Mouse (Mus musculus) neural tube, embryonic 11.5 days (tissue): ENCODE data around the gene Aaas. TPM values are rescaled to one million over a fixed set of nuclear protein-coding genes. Genes with fewer than 3 reads are reported as not detected.

Experiments used
- ATAC-seq: fragments of 200-750 bp; cut with Nextera tagmentation; 2 replicates; pipeline ENCODE4 v1.8.0; 2017; ENCODE audit warnings: moderate number of reproducible peaks, mild to moderate bottlenecking, moderate TSS enrichment, moderate library complexity; ENCODE audit not compliant: insufficient read depth, low FRiP score, low TSS enrichment
- DNase-seq: peaks from one replicate; pipeline ENCODE4 v3.0.0-alpha.2; 2015; ENCODE audit warnings: low spot score
- H3K27ac ChIP-seq: fragments of 300-500 bp; sonication (generic); 2 replicates; pipeline ENCODE4 v1.5.1; 2014; ENCODE audit warnings: low read depth, mild to moderate bottlenecking, low read length
- H3K27me3 ChIP-seq: fragments of 300-500 bp; sonication (generic); 2 replicates; pipeline ENCODE4 v1.6.1; 2014; ENCODE audit warnings: mild to moderate bottlenecking, low read length, mixed read lengths; ENCODE audit not compliant: control insufficient read depth, insufficient read depth
- H3K36me3 ChIP-seq: fragments of 300-500 bp; sonication (generic); 2 replicates; pipeline ENCODE4 v1.6.1; 2014; ENCODE audit warnings: mild to moderate bottlenecking, low read length, moderate library complexity, mixed read lengths; ENCODE audit not compliant: control insufficient read depth, insufficient read depth
- H3K4me1 ChIP-seq: fragments of 300-500 bp; sonication (generic); 2 replicates; pipeline ENCODE4 v1.6.1; 2014; ENCODE audit warnings: low read length, mixed read lengths; ENCODE audit not compliant: control insufficient read depth, insufficient read depth
- H3K4me2 ChIP-seq: fragments of 300-500 bp; sonication (generic); 2 replicates; pipeline ENCODE4 v1.6.1; 2014; ENCODE audit warnings: low read depth, mild to moderate bottlenecking, moderate library complexity
- H3K4me3 ChIP-seq: fragments of 300-500 bp; sonication (generic); 2 replicates; pipeline ENCODE4 v1.5.1; 2014; ENCODE audit warnings: low read depth, low read length
- H3K9ac ChIP-seq: fragments of 300-500 bp; sonication (generic); 2 replicates; pipeline ENCODE4 v1.6.1; 2014; ENCODE audit warnings: mild to moderate bottlenecking, low read length
- H3K9me3 ChIP-seq: fragments of 300-500 bp; sonication (generic); 2 replicates; pipeline ENCODE4 v1.6.1; 2016; ENCODE audit warnings: low read length; ENCODE audit not compliant: control insufficient read depth
- WGBS: fragments of 180-500 bp; shearing (Covaris S2); extraction: QIAGEN DNeasy Blood & Tissue Kit; methylation state at CpG from one replicate; pipeline ENCODE4 v1.1.7; 2014; 5-methylcytosine and 5-hydroxymethylcytosine counted together
- polyA plus RNA-seq: library from polyadenylated mRNA; unstranded; fragments of >200 nt; fragmentation: Nextera tagmentation; extraction: Ambion mirVana; gene quantifications from 2 replicates; pipeline ENCODE4 v1.2.1, GENCODE M21; 2014

Gene Aaas
- polyA plus RNA-seq, 1 experiment from 2014 or later, result 86.7 TPM

- no peaks in the 10 kb centered on the region for H3K27me3 ChIP-seq
- ATAC-seq (no peak), DNase-seq (no peak)
- WGBS, result 88% methylated on average over 6 of the region's 6 CpGs
- no peak overlapping the region for H3K27ac ChIP-seq
- no peak overlapping the region for H3K4me2 ChIP-seq
- H3K9me3 ChIP-seq, result no peaks in the 10 kb centered on the region
- H3K4me1 ChIP-seq, result no peaks in the 10 kb centered on the region
- H3K36me3 ChIP-seq, result no peaks in the 10 kb centered on the region
- no peak overlapping the region for H3K9ac ChIP-seq
- H3K4me3 ChIP-seq, result no peak overlapping the region
Observed at GRCm38 (mm10) chr15:102383671-102384070, 33.1 kb upstream of the Aaas start.

GRCm38 (mm10) chr15:102381575-102381974, 31.0 kb upstream of the Aaas start:
- Histone ChIP-seq H3K9ac (no peak overlapping the region), H3K4me1 (no peaks in the 10 kb centered on the region), H3K36me3 (no peaks in the 10 kb centered on the region), H3K4me2 (no peak overlapping the region), H3K27me3 (no peaks in the 10 kb centered on the region), H3K27ac (no peak overlapping the region), H3K9me3 (no peaks in the 10 kb centered on the region), H3K4me3 (no peak overlapping the region)
- DNase-seq (peak; percentile 87), ATAC-seq (peak; percentile 48)
- 4% methylated on average over 7 of the region's 7 CpGs for WGBS

- Histone ChIP-seq H3K9ac (no peak overlapping the region), H3K27ac (no peak overlapping the region), H3K9me3 (no peaks in the 10 kb centered on the region), H3K27me3 (no peaks in the 10 kb centered on the region), H3K36me3 (no peaks in the 10 kb centered on the region), H3K4me3 (no peak overlapping the region; the same call in 1 of the 2 replicates), H3K4me1 (no peaks in the 10 kb centered on the region), H3K4me2 (peak overlapping the region; percentile 68)
- DNase-seq, result peak; percentile 56
- WGBS, result 8% methylated on average over 10 of the region's 10 CpGs
- no peak for ATAC-seq
Observed at GRCm38 (mm10) chr15:102377810-102378262, 27.3 kb upstream of the Aaas start.

GRCm38 (mm10) chr15:102377163-102377543, 26.6 kb upstream of the Aaas start:
- no peaks in the 10 kb centered on the region for H3K36me3 ChIP-seq
- DNase-seq (peak; percentile 92), ATAC-seq (peak; percentile 54)
- H3K4me2 ChIP-seq, result peak overlapping the region; percentile 68
- H3K4me3 ChIP-seq, result peak overlapping the region; percentile 44
- no peaks in the 10 kb centered on the region for H3K9me3 ChIP-seq
- no peaks in the 10 kb centered on the region for H3K27me3 ChIP-seq
- no peaks in the 10 kb centered on the region for H3K4me1 ChIP-seq
- WGBS, result 0% methylated on average over 7 of the region's 7 CpGs
- H3K27ac ChIP-seq, result peak overlapping the region; percentile 30
- peak overlapping the region; percentile 64 for H3K9ac ChIP-seq

- peak overlapping the region; percentile 68 for H3K4me2 ChIP-seq
- under 1% methylated on average over 41 of the region's 43 CpGs for WGBS
- no peaks in the 10 kb centered on the region for H3K36me3 ChIP-seq
- H3K27me3 ChIP-seq, result no peaks in the 10 kb centered on the region
- no peaks in the 10 kb centered on the region for H3K9me3 ChIP-seq
- H3K27ac ChIP-seq, result peak overlapping the region; percentile 30
- ATAC-seq, result peak; percentile 73
- DNase-seq, result peak; percentile 72
- no peaks in the 10 kb centered on the region for H3K4me1 ChIP-seq
- peak overlapping the region; percentile 64 for H3K9ac ChIP-seq
- H3K4me3 ChIP-seq, result peak overlapping the region; percentile 44
Observed at GRCm38 (mm10) chr15:102376453-102377162, 26.0 kb upstream of the Aaas start.

- no peak overlapping the region for H3K4me3 ChIP-seq
- ATAC-seq (no peak), DNase-seq (peak; percentile 44)
- no peaks in the 10 kb centered on the region for H3K36me3 ChIP-seq
- H3K4me1 ChIP-seq, result peaks cover 6% of the 10 kb centered on the region; the same call in 1 of the 2 replicates
- H3K27me3 ChIP-seq, result no peaks in the 10 kb centered on the region
- H3K27ac ChIP-seq, result no peak overlapping the region
- 0 out of 2 replicates have a peak overlapping the region, but pooled peaks have one; percentile 22 for H3K4me2 ChIP-seq
- no peaks in the 10 kb centered on the region for H3K9me3 ChIP-seq
- peak overlapping the region; percentile 9; the same call in 1 of the 2 replicates for H3K9ac ChIP-seq
- 9% methylated on average over 10 of the region's 10 CpGs for WGBS
Observed at GRCm38 (mm10) chr15:102370727-102371126, 20.2 kb upstream of the Aaas start.

GRCm38 (mm10) chr15:102369972-102370371, 19.4 kb upstream of the Aaas start:
- H3K4me2 ChIP-seq, result no peak overlapping the region
- H3K36me3 ChIP-seq, result no peaks in the 10 kb centered on the region
- WGBS, result 9% methylated on average over 13 of the region's 13 CpGs
- DNase-seq (no peak), ATAC-seq (no peak)
- no peak overlapping the region for H3K27ac ChIP-seq
- no peak overlapping the region for H3K4me3 ChIP-seq
- peaks cover 6% of the 10 kb centered on the region; the same call in 1 of the 2 replicates for H3K4me1 ChIP-seq
- no peaks in the 10 kb centered on the region for H3K9me3 ChIP-seq
- H3K9ac ChIP-seq, result no peak overlapping the region
- 0 out of 2 replicates have a peak, but pooled peaks cover 3% of the 10 kb centered on the region for H3K27me3 ChIP-seq

GRCm38 (mm10) chr15:102366733-102367344, 16.3 kb upstream of the Aaas start, which contains the start of gene Sp7:
TSS of gene Sp7 (minus strand) at chr15:102367182.
- no peak within 1 kb of the TSS for H3K27ac ChIP-seq
- H3K4me3 ChIP-seq, result no peak within 1 kb of the TSS; the same call in 1 of the 2 replicates
- no peaks in the 10 kb centered on the region for H3K9me3 ChIP-seq
- no peak for ATAC-seq
- peak; percentile 52 for DNase-seq
- peak within 1 kb of the TSS; percentile 11 for H3K9ac ChIP-seq
- H3K4me1 ChIP-seq, result peaks cover 6% of the 10 kb centered on the region; the same call in 1 of the 2 replicates
- H3K36me3 ChIP-seq, result no peaks in the 10 kb centered on the region
- 0 out of 2 replicates have a peak, but pooled peaks cover 3% of the 10 kb centered on the region for H3K27me3 ChIP-seq
- WGBS, result 7% methylated on average over 15 of the region's 15 CpGs
- peak within 1 kb of the TSS; percentile 37 for H3K4me2 ChIP-seq
